Mouse (Mus musculus): ENCODE measurements at regions not wholly inside any gene's neighbourhood (a gene's known extent, or its start where the extent isn't known, plus 50 kb on each side); places are given as distances from the start of the nearest gene placed in this dataset.

DNA sequence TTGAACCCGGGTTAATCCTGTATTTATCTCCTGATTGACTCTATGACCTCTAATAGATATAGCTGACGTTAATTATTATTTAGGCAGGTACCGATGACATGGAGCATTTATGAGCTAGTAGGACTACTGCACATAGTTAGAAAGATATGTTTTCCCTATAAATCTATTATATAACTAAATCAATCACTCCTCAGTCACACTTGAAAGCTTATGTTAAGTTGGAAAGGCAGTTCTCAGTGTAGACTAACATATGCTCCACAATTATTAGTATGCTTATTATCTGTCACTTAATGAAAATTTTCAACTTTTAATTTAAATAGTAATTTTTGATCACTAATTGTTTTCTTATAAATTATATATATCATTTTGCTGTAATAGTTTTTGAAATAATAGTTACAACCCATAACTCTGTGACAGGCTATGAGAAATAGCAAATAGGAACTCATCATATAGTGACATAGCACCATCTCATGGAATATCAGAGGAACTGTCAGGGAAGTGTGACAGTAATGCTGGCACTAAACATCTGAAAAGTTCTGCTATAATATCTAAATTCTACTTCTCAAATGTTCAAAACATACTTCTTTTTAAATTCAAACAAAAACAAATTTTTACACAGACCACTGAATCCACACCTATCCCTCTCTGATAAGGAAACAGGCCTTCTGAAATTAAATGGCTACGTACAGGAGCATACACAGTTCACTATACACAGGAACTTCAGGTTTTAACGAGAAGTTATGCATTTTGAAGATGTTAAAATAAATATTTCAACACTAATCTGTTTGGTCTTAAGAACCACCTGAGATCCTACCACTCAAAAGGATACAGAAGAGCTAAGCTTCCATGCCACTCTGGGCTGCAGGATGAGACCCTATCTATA, 75.3 kb upstream of the Map2 start:
- peak in 1 of 2 experiments; percentile 22 for DNase-seq

DNA sequence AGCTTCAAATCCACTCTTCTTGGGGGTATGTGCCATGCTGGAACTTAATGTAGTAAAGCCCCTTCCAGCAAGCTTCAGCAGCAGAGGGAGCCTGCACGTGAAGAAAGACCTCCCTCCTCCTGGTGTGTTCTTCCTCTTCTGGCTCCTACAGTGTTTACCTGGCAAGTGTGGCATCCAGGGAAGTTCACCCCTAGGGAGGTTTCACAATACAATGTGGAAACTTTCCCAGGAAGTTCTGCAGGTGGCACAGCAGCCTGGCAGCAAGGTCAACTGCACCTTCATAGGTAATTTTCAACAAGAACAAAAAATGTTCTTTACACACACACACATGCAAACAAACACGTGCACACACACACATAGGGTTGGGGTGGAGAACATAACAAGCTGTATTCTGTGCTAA, 73.7 kb upstream of the Map2 start:
- no peak for DNase-seq

DNA sequence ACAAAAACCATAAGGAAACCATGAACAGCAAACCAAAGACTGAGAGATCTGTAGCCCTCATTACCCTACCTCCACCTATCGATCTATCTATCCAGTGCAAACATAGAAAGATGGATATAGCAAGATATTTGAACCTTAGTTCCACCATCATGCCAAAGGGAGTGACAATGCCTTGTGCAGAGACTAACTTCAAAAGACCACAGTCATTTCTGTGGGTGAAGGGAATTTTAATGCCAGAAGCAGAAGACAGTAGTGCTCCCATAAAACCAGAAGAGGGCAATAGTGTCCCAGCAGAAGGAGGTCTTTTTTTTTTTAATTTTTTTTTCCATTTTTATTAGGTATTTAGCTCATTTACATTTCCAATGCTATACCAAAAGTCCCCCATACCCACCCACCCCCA, 70.6 kb upstream of the Map2 start:
- DNase-seq, result peak; percentile 38 to 45

DNA sequence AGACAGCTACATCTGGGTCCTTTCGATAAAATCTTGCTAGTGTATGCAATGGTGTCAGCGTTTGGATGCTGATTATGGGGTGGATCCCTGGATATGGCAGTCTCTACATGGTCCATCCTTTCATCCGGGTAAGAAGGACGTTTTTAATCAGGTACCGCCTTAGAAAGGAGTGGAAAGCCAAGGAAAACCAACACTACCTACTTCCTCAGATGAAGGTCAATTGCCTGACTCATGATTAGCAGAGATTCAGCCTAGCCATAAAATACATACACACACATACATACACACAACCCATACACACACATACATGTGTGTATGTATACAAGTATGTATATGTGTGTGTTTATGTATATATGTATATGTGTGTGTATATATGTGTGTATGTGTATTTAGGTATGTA, 69.9 kb upstream of the Map2 start:
- DNase-seq, result no peak

DNA sequence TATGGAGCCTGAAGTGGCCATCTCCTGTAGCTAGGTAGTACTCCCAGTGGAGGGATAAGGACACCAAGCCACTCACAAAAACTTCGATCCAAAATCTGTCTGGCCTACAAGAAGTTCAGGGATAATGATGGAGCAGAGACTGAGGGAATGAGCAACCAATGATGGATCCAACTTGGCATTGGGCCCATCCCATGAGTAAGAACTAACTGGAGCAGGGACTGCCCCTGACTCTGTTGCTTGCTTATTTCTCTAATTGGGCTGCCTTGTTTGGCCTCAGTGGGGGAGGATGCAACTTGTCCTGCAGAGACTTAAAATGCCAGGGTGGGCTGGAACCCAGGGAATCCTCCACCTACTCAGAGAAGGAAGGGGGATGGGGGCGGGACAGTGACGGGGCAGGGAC, 67.0 kb upstream of the Map2 start:
- peak; percentile 14 to 28 for DNase-seq

DNA sequence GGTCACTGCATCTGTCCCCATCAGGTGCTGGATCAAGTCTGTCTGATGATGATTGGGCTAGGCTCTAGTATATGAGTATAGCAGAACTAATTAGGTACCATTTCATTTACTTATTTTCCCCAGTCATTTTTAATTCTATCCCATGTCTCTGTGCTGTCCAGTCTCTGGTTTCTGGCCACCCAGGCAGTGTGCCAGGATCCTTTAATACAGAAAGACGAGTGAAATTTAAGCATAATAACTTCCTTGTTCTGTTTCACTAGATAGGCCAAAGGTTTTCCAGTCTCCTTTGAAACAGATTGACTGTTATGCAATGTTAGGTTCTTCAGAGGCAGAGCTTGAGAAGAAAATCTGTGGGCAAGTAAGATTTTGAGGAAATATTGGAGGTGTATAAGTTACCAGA, 61.2 kb upstream of the Map2 start:
- DNase-seq, result peak in 1 of 2 experiments; percentile 4

DNA sequence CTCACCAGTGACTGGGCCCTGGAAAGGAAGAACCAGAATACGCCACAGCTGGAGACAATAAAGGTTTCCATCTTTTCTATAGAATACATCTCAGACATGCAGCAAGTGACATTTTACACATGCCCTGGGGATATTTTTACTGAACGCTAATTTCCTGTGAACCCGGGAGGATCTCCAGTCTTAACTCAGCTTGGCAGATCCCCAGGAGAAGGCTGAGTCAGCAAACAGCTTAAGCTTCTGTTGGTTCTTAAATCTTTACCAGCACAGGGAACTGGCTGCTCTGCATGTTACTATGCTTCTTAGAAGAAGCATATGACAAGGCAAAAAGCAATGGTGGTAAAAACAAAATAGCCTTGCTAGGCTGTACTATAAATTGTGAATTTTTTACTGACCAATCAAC, 59.7 kb upstream of the Map2 start:
- peak; percentile 49 to 51 for DNase-seq

All from cerebellum, postnatal 14 days (tissue).